Mouse (Mus musculus) C2C12 (cell line): ENCODE results near the gene Gdf3.

Experiments used
- CTCF ChIP-seq: IDR thresholded peaks from one replicate; pipeline ENCODE4 v1.5.1; 2011; ENCODE audit not compliant: control insufficient read depth, insufficient read depth, insufficient read length
- FOSL1 ChIP-seq: IDR thresholded peaks from one replicate; pipeline ENCODE4 v1.8.0; 2011; ENCODE audit warnings: mild to moderate bottlenecking, low read length; ENCODE audit not compliant: poor library complexity, insufficient read depth, severe bottlenecking

DNA sequence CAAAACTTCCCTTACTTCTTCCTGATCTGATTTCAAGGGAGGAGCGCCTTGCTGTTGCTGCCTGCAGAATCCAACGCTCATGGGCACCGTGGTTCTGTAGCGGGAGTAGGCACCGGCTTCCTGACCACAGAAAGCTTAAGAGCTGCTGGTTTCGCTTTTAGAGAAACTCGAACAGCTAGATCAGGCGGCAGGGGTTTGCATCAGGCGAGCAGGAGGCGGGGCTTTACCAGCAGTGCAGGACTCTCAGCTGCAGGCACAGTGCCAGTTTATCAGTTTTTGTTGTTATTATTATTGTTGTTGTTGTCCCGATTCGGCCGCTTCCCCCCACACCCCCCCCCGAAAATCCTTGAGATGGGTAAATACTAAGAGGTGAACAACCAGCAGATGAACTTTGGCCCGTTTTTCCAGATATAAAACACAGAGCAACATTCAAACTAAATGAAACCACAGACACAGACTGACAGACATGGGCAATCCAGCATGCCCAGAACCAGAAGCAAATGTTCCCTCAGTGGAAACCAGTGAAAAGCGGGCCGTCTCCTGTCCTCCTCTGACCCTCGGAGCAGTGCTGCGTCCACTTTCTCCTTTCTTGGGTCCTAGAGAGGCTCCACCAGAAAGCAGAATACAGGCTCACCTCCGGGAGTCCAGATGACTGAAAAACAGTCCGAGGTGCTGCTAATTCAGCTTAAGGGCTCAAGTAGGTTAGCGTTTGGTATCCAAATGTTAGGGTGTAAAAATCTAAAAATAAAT is 7.5 kb downstream of the Gdf3 start, which contains the start of gene Apobec1:
- TF ChIP-seq CTCF (no peak), FOSL1 (no peak)
